Mouse (Mus musculus) adrenal gland, postnatal 25 days (tissue): ENCODE results near the gene Vpreb2. TPM values are rescaled to one million over a fixed set of nuclear protein-coding genes. Genes with fewer than 3 reads are reported as not detected.
"Not testable (repeated sequence)": the region's sequence is repeated elsewhere in the genome, so short reads cannot be mapped to it uniquely, and the experiment has no call there.

ENCODE experiments used
- DNase-seq: peaks from one replicate; pipeline ENCODE4 v3.0.0; 2021; ENCODE audit warnings: mixed read lengths
- total RNA-seq: library from RNA; stranded (reverse); gene quantifications from 2 replicates; pipeline ENCODE4 v1.2.3, GENCODE M21; 2021

Vpreb2 gene
- total RNA-seq, 1 experiment from 2014 or later, result not detected

DNA sequence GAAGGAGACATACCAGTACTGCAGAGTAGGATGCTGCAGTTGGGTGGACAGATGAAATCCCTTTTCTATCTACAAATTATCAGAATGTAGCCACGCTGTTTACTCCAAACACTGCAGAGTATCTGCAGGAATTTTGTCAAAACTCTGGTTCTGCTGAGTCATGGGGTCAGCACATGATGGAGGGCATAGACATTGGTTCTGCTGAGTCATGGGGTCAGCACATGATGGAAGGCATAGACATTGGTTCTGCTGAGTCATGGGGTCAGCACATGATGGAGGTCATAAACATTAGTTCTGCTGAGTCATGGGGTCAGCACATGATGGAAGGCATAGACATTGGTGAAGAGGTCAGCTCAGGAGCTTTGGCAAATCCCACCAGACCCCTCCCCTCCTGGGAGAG lies 7.5 kb downstream of the Vpreb2 start:
- DNase-seq, result no peak

DNA sequence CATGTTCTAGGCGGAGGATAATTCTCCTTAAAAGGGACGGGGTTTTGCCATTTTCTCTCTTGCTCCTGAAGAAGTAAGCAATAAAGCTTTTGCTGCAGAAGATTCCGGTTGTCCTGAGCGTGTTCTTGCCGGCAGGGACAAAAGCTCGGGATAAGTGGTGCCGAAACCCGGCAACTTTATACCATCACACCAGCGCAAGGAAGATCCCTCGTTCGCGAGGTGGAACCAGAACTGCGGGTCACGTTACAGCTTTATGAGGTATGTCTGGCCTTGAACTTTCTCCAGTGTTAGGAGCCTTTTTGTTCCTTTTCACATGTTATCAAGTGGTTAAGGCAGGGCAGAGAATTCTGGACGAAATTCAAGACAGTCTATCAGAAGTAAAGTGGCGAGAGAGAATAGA lies 12.1 kb downstream of the Vpreb2 start:
- not testable (repeated sequence) for DNase-seq

DNA sequence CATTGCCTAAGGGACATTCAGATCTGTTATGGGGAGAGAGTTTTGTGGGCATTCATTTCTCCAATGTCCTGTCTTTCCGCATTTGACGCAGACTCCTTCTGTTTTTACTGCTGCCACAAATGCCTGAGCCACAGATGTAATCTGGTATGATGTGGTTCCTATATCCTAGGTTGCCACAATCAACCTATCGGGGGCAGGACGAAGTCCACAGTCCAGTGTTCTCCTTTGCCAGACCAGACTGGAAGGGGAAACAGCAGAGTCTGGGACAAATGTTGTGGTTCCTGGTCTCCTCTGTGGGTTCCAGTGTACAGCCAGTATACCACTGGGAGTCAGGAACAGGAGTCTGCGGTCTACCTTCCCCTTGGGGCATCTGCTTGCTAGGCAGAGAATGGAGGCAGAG lies 19.4 kb downstream of the Vpreb2 start:
- no peak for DNase-seq

DNA sequence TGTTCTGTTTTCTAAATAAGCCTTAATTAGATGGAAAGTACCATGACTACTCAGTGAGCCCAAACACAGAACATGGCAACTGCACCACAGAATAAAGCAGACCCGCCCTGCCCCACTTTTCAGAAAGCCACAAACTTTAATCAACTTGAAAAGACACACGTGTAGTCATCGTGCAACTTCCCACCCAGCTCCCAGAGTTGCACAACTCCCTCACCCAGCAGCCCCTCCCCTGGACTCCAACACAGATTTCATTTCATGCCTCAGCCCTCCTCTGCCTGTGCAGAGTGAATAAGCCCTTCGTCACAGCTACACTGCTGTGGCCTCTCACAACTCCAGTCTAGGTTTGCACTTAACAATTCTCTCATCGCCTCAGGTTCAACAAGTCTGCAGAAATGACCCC lies 24.4 kb downstream of the Vpreb2 start:
- no peak for DNase-seq

DNA sequence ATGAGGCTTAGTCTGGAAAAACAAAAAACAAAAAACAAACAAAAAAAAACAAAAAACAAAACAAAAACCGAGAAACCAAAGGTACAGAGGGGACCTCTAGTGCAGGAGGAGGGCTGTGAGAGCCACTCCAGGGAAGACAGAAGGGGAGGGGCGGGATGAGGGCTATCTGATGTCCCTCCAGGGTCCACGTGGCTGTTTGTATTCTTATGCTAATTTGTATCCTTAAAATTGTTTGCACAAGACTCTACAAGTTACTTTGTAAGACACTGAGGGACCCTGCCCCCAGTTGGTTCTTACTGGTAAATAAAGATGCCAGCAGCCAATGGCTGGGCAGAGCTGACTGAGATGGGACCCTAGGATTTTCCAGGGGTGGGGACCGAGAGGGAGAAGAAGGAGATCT lies 26.9 kb downstream of the Vpreb2 start:
- DNase-seq, result no peak

DNA sequence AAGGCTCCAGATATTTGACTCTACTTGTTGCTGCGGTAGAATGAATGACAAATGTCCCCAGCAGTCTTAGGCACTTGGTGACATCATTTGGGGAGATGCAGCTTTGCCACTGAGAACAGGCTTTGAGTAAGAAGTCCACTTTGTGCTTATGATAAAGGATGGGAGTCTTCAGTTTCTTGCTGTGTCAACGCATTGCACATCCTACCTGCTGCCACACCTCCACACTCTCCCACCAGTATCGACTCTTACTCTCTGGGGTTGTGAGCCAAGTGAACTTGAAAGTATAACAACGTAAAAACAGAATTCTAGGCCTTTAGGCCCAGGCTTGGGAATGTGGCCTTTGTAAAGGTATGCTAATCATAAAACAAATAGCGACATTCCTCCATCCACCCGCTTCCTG lies 30.9 kb downstream of the Vpreb2 start:
- DNase-seq, result no peak

DNA sequence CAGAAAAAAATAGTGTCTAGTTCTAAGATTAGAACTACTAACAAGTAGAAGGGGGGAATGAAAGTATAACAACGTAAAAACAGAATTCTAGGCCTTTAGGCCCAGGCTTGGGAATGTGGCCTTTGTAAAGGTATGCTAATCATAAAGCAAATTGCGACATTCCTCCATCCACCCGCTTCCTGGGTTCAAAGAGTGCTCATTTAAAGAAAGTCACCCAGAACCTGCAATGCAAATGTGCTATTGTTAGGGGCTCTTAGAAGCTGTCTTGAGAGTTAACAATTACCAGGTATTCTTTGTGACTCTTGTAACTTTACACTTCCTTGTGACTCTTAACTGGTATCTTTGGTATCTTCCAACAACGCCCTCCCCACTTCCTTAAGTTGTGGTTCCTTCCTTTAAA lies 36.3 kb downstream of the Vpreb2 start:
- not testable (repeated sequence) for DNase-seq

DNA sequence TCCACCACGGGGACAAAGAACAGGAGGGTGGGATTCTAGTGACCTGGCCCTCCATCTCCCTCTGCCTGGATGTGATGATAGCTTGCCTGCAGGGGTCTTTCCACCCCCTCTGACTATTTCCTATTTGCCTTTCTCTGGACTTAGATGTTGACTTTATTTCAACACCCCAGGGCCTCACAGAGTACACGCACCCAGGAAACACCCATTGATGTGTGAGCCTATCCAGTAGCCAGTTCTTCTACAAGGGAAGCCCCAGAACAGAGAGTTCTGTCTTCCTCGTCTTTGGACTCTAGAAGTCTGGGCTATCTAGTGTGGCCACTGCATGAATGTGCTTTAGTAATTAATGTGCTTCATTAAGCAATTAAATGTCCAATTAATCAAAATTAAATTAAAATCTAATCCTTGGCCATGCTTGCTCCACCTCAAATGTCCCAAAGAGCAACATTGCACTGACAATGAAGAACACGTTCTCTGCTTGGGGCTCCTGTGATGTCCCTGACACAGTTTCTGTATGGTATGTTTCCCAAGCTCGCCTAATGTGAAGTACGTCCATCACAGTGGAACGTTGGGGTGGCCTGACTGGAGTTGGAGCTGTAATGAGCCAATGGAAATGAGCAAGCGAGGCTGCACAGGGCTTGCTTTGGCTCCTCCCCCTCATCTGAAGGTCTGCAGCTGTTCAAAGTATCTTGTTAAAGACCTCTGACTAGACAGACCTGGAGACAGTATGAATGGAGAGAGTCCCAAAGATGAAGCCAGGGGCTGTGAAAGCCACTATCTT lies 42.7 kb downstream of the Vpreb2 start:
- DNase-seq, result no peak

DNA sequence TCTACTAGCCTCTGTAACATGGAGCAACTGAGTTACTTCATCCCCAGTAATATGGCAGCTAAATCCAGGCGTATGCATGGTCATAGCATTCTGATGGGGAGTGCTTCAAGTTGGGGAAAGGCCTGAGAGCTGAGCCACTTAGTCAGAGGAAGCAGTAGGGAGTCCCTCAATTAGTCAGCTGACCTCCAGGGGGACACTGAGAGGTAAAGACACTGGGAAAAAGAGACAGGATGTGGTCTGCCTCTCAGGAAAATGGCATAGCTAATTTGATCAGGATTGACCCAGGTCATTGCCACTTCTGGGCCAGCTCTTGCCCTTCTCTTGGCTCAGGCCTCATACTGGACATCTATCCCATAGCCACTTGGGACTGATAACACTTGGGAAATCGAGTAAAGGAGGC lies 47.1 kb downstream of the Vpreb2 start:
- no peak for DNase-seq

Other genes starting within 250 kb of the Vpreb2 start
- 74.8 and 76.0 TPM in 2 replicates for gene Med15, start 247.5 kb upstream of the Vpreb2 start, total RNA-seq
- 32.3 and 49.0 TPM in 2 replicates for gene Klhl22, start 220.8 kb upstream of the Vpreb2 start, total RNA-seq
- gene Scarf2, start 183.1 kb upstream of the Vpreb2 start, total RNA-seq, result 8.6 and 8.7 TPM in 2 replicates
- not detected in 2 replicates for gene B830017H08Rik, start 147.3 kb upstream of the Vpreb2 start, total RNA-seq
- 2.9 and 3.6 TPM in 2 replicates for gene Car15, start 142.1 kb upstream of the Vpreb2 start, total RNA-seq
- gene Gm20518, start 88.8 kb upstream of the Vpreb2 start, total RNA-seq, result 0.30 TPM in 1 of 2 replicates, not detected in the other
- 0.12 TPM in 1 of 2 replicates, not detected in the other for gene Tssk1, start 86.2 kb upstream of the Vpreb2 start, total RNA-seq
- gene Dgcr2, start 81.9 kb upstream of the Vpreb2 start, total RNA-seq, result 67.7 and 73.0 TPM in 2 replicates
- gene Tssk2, start 81.8 kb upstream of the Vpreb2 start, total RNA-seq, result not detected in 2 replicates
- gene Ess2, start 69.1 kb upstream of the Vpreb2 start, total RNA-seq, result 19.4 and 21.0 TPM in 2 replicates
- gene Gsc2, start 65.4 kb upstream of the Vpreb2 start, total RNA-seq, result not detected in 2 replicates
- 297 and 308 TPM in 2 replicates for gene Slc25a1, start 52.2 kb upstream of the Vpreb2 start, total RNA-seq
- gene Dgcr6, start 72.4 kb downstream of the Vpreb2 start, total RNA-seq, result 71.9 and 82.3 TPM in 2 replicates
- gene Prodh, start 109.8 kb downstream of the Vpreb2 start, total RNA-seq, result 41.8 and 67.7 TPM in 2 replicates
- gene Rtn4r, start 147.2 kb downstream of the Vpreb2 start, total RNA-seq, result not detected in 2 replicates
- not detected in 2 replicates for gene Ccdc188, start 237.5 kb downstream of the Vpreb2 start, total RNA-seq